Mouse (Mus musculus): ENCODE measurements around the gene Arl13a.
"Not testable (repeated sequence)": the region's sequence is repeated elsewhere in the genome, so short reads cannot be mapped to it uniquely, and the experiment has no call there.

Gene Arl13a

DNA sequence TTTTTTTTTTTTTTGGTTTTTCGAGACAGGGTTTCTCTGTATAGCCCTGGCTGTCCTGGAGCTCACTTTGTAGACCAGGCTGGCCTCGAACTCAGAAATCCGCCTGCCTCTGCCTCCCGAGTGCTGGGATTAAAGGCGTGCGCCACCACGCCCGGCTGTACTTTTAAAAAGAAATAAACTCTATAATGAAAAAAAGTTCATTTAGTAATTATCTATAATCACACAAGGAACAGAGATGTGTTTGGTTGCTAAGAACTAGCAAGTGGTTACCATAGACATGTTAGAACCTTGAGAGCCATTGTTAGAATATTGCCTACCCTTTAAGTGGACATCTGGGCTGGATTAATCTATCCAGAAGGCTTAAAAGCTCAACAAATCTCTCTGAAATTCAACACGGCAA is at the start of gene Arl13a:
Gene Arl13a, plus strand, starts transcription at position 301 of the 400 bp plus-strand sequence.
- not testable (repeated sequence) for DNase-seq

DNA sequence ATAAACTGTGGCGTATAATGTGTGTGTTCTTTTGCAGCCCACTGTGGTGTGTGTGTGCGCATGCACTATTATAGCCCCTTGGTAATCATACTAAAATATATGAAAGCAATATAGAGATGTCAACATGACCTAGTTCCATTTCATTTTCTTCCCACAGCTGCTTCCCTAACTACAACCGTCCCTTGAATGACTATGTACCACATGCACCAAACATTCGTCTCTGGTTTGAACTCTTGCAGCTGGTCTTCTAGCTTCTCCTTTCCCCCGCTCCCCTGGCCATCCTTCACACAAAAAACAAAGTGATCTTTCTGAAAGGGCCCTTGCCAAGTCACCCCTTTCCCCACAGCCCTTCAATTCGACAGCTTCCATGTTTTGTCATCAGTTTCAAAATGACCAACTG is 47.3 kb upstream of the Arl13a start:
- no peak for DNase-seq

DNA sequence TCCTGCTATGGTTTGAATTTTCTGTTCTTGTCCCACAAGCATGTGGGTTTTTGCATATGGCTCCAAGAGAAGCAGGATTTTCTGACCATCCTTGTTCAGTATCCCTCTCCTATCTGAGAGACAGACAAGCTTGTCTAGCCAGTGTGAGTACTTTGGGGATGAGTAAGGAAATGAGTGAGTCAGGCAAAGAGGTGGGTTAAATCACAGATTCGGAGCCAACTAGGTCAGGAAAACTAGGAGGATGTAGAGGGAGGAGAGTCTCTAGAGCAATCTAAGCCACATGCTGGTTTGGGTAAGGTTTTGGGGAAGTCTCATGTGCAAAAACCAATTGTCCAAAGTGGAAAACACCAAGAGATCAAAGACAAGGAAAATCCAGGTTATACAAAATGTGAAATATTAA is 45.8 kb upstream of the Arl13a start:
- DNase-seq: no peak

DNA sequence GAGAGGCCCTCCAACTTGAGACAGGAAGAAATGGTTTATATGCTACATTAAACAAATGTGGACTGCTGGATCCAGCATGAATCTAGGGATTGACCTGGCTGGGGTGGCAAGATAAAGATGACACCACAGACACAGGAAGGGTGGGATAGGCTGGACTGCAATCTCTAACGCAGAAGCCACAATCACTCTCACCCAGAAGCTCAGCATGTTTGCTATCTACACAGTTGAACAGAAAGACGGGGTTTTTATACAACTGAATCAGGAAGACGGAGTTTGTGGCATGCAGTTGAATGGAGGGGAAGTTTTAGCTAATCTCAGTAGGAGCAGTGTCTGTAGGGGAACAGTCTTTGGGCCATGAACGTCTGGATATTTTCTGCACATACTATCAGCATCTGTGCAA is 45.3 kb upstream of the Arl13a start:
- DNase-seq: no peak

DNA sequence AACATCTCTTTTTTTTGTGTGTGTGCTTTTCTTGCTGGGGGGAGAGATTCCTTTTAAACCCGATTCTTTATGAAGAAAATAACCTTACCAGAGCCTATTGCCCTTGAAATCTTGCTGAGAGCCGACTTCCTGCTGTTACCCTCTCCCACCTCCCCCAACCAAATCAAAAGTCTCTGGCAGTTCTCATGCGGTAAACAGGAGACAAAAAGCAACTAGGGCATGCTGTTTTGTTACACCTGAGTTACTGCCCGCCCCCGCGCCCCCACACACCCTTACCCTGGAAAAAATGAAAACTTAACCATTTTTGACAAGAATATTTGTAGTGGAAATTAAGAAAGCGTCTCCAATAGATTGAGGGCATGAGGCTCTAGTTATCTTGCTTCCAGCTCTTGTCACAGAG is 29.1 kb upstream of the Arl13a start:
- no peak for DNase-seq

DNA sequence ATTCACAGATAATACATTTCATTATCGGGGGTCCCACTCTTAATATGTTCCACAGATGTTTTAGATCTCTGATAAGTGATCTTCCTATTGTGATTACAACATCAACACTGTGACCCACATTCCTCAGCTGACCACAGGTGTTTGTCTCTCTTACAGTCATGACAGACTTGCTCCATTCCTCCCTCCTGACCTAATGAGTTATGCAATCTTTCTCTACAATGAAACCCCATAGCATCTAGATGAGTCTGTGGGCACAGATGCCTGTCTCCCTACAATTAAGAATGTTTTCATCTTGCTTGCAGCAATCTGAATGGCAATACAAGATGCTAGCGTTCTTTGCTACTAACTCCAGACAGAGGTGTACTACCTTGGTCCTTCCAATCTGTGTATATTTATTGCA is 26.9 kb upstream of the Arl13a start:
- no peak for DNase-seq

DNA sequence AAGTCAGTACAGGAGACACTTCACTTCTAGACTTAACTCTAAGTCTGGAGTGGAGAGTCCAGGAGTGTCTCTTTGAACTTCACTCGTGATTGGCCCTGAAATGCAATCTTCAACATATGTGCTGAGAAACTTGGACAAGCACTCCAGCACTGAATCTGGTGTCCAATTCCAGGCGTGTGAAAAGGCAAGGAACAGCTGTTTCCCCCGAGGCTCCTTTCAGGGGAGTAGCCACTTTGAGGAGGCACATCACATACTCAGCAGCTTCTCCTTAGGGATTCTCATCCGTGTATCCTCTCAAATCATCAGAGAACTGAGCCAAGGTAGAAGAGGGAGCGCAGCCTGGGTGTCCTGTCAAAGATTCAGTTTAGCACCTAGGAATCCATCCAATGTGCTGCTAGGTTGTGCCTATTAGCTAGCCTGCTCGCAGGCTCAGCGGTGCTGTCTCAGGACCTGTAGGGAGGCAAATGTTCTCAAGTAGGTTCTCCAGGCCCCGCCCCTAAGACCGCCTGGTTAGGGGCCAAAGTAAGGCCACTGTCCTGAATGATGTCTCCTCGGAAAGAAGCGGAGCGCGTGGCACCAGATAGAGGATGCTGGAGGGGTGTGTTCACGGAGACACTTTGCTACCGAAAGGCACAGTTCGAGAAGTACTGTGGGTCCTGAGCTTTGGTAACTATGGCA is 25.1 kb upstream of the Arl13a start, which contains the start of gene Xkrx:
Gene Xkrx, minus strand, starts transcription at position 34 of the 678 bp plus-strand sequence.
- peak; percentile 8 for DNase-seq

DNA sequence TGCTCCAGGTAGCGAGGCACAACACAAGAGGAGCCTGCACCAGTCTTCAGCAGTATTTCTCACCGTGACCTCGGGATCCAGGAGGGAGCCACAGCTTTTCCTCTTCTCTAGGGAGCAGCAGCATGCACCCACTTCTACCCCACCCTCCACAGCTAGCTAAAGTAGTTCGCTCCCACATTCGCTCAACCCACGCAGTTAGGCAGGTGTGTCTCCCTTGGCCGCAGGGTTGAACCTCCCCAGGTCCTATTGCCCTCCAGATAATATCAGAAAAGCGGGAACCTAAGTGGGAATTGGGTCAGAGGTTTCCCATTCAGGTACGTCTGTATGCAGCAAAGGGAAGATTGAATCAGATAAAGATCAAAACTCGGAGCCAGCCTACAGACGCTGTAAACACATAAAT is 24.5 kb upstream of the Arl13a start:
- peak; percentile 3 for DNase-seq

DNA sequence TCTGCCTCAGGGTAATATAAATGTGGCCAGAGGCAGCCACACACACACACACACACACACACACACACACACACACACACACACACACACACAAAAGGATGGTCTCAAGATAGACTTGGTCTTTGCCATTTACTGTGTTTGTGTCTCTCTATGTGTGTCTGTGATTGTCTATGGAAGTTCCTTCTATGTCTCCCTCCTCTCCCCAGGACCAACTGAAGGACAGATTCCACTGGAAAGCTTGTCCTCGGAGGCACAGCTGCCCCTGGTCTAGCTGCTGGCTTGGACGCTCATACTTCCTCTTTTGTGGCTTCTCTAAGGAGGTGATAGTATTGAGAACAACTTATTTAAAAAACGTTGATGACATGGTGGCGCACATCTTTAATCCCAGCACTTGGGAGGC is 23.8 kb upstream of the Arl13a start:
- no peak for DNase-seq

DNA sequence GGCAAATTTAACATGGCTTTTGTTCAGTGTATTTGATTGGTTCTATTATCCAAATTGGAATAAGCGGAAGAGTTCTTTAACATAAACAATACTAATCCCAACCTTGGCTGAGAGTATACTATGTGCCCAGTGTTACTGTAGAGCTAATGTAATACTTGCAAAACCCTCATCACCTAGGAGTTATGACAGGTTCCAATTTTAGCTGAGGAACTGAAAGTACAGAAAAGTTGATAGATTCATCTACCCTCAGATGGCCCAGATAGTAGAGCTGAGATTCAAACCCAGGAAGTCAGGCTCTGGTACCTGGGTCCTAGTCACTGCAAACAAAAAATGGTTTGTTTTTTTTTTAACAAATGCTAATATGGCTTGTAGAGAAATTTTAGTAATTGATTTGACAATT is 16.7 kb upstream of the Arl13a start:
- DNase-seq: no peak

DNA sequence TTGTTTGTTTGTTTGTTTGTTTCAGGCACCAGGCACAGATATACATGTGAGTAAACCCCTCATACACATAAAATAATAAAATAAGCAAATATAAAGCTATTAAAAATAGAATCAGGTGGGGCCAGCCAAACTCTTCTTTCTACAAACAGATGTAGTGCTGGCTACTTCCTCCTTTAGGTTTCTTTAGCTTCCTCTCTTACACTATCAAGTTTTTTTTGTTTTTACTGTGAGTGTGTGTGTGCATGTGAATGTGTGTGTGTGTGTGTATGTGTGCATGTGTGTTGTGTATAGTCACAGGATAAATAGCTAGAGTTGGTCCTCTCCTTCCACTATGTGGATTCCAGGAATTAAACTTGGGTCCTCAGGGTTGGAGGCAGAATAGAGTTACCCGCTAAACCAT is 12.6 kb upstream of the Arl13a start:
- DNase-seq: no peak

DNA sequence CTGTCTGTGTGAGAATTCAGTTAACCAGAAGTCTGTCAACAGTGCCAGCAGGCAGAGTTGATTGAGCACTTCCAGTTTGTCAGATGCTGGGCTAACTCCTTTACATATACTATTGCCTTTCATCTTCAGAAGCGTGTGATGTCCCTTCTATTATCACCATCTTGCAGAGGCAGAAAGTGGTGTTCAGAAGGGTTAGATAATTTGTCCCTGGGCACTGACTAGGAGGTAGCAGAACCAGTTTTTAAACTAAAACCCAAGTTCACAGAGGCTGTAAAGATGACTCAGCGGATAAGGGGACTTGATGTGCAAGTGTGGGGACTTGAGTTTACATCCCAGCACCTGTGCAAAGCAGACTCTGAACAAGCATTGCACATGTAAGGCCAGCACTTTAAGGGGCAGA is 21.2 kb downstream of the Arl13a start:
- DNase-seq: no peak

DNA sequence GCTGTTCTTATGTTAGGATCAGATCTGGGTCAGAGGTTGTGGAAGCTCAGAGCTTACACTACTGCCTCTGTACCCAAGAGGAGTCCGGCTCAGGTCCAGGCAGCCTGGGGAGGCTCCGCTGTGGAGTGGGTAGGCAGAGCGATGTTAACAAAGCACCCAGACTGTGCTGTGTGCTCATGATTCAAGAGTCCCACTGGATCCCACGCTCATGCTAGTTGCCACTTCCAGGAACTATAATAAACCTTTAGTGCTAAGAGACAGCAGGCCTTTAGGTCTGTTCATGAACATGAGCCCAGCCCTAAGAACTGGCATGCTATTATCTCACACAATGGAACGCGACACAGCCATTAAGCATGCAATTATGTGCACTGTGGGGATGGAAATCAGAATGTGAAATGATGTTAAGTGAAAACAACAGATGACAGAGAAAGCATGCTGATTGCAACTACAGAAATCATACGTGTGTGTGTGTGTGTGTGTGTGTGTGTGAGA is 23.9 kb downstream of the Arl13a start:
- no peak for DNase-seq

DNA sequence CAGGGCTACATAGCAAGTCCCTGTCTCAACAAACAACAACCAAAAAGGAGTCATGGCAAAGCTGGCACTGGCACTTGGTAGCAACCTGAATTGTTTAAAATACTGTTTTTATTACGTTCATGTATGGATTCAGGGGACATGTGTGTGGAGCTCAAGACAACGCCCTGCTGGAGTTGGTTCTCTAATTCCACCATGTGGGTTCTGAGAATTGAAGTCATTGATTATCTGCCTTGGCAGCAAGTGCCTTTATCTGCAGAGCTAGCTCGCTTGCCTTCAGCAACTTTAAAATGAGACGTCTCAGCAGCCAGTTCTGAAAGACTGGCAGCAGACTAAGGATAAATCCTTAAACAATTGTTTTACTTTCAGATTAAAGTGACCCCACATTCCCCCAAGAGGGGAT is 30.9 kb downstream of the Arl13a start:
- DNase-seq: no peak

DNA sequence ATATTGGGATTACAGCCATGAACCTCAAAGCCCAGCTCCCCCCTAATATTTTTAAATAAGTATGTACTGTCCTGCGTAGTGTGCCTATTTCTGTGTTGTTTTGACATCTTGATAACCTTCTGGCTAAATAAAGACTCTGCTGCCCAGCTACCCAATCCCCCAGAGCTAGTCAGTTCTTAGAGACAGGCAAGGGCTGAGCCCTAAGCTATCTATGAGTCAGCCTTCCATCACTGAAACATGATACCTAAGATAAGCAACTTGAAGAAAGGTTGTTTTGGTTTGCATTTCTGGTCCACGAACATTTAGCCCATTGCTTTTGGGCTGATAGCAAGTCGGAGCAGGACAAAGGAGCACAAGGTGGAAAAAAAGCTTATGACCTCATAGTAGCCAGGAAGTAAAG is 33.3 kb downstream of the Arl13a start:
- no peak for DNase-seq

DNA sequence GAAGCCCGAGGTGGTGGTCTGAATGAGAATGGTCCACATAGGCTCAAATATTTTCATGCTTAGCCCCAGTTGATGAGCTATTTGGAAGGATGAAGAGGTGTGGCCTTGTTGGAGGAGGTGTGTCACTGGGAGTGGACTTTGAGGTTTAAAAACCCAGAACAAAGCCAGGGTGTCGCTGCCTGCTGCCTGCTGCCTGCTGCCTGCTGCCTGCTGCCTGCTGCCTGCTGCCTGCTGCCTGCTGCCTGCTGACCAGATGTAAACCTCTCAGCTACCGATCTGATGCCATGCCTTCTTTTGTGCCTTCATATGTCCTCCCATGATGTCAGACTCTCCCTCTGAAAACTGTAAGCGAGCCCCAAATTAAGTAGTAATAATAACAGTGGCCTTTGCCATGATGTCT is 34.6 kb downstream of the Arl13a start, which contains the start of gene Nox1:
Gene Nox1, minus strand, starts transcription at position 101 of the 400 bp plus-strand sequence.
- no peak for DNase-seq

DNA sequence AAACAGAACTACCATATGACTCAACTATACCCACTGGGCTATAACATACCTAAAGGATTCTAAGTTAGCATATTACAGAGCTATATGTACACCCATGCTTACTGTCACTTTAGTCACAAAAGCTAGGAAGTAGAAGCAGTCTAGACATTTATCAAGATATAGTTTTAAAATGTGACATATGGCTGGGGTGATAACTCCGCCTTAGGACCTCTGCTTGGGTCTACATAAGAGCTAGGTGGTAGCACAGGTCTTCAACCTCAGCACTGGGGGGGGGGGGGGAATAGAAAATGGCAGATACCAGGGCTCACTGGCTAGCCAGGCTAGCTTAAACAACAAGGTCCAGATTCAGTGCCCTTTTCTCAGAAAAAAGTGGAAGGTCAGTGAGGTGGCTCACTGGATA is 45.7 kb downstream of the Arl13a start:
- no peak for DNase-seq

DNA sequence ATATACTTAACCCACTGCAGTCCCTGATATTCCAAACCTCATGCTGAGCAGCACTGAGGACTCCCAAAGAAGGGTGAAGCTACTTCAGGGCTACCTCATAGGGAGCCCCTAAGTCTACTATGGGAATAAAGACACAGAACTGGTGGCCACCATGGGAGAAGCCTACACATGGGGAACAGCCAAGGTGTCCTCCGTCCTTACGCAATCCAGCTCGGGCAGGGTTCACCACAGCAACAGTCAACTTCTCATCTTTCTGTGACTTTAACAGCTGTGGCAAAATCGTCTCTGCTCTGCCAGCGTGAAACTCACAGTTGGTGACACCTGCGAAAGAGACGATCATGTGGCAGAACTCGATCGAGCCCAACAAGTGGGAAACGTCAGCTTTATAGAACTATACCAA is 51.0 kb downstream of the Arl13a start:
- no peak for DNase-seq

DNA sequence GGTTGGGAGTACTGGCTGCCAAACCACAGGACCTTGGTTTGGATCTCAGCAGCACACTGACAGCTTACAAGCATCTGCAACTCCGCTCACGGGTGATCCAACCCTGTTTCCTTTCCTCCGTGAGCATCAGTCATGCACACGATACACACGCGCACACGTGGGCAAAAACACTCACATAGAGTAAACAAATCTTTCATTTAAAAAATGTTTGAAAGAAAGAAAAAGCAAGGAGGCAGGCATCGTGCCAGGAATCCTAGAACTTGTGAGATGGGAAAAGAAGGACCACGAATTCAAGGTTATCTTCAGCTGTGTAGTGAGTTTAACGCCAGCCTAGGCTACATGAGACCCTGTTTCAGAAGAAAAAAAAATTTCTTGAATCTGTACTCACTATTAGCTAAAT is 58.6 kb downstream of the Arl13a start:
- DNase-seq: no peak

DNA sequence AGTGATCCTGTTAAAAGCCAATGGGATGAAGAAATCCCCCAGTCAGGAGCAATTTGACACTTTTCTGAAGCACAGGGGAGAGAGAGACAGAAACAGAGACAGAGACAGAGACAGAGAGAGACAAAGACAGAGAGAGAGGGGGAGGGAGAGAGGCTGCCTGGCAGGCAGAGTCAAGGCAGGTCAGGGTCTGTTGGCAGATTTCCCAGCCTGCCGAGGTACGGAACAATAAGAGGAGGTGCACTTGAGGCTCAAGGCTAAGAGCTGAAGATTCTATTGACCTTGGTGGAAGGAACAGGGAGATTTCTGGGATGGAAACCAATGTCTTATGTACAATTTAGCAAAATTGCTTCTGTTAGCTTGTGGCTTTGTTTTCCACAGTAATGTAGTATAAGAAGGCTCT is 60.9 kb downstream of the Arl13a start:
- no peak for DNase-seq
